Mouse (Mus musculus) gastrocnemius, postnatal 36 days (tissue): ENCODE data around the gene Bcl2l1. TPM values are rescaled to one million over a fixed set of nuclear protein-coding genes. Genes with fewer than 3 reads are reported as not detected.

Experiments used
- DNase-seq, 2 experiments: peaks; one replicate each; pipeline ENCODE4 v3.0.0; 2022
- intact Hi-C: fragments of 180-260 bp; cut with DNase I; formaldehyde crosslinking; loops from one replicate; pipeline ENCODE4 v1.15.1; 2025
- total RNA-seq, 2 experiments: library from RNA; stranded (reverse); gene quantifications; 2 replicates each; pipeline ENCODE4 v1.2.3; 2021

Gene Bcl2l1
- total RNA-seq, 2 experiments from 2014 or later: 15.4 to 17.6 TPM

GRCm38 (mm10) chr2:152825168-152825697 lies 6.3 kb downstream of the Bcl2l1 start:
- no peak for DNase-seq
- intact Hi-C loops: no loop called here

GRCm38 (mm10) chr2:152824438-152825167 lies 6.9 kb downstream of the Bcl2l1 start:
- intact Hi-C loops: loop anchor here (5.0 kb wide), 1 partner anchor 37 kb away; no protein-coding TSS in a partner anchor
- no peak for DNase-seq

- DNase-seq: no peak
- intact Hi-C loops: loop anchor here (5.0 kb wide), 1 partner anchor 36 kb away; no protein-coding TSS in a partner anchor
These were observed 7.8 kb downstream of the Bcl2l1 start for GRCm38 (mm10) chr2:152823770-152824169.

- DNase-seq: no peak
- intact Hi-C loops: loop anchor here (5.0 kb wide), 1 partner anchor 34 kb away; no protein-coding TSS in a partner anchor
These were observed 10.0 kb downstream of the Bcl2l1 start for GRCm38 (mm10) chr2:152821566-152821965.

GRCm38 (mm10) chr2:152821023-152821422 lies 10.5 kb downstream of the Bcl2l1 start:
- intact Hi-C loops: loop anchor here (5.0 kb wide), 1 partner anchor 34 kb away; no protein-coding TSS in a partner anchor
- DNase-seq: peak in 1 of 2 experiments; percentile 29

GRCm38 (mm10) chr2:152820369-152820768 lies 11.2 kb downstream of the Bcl2l1 start:
- DNase-seq: peak in 1 of 2 experiments; percentile 56
- intact Hi-C loops: loop anchor here (5.0 kb wide), 1 partner anchor 33 kb away; no protein-coding TSS in a partner anchor

GRCm38 (mm10) chr2:152819926-152820325 lies 11.6 kb downstream of the Bcl2l1 start:
- no peak for DNase-seq
- intact Hi-C loops: loop anchor here (5.0 kb wide), 1 partner anchor 33 kb away; no protein-coding TSS in a partner anchor

- no peak for DNase-seq
- intact Hi-C loops: no loop called here
These were observed 12.4 kb downstream of the Bcl2l1 start for GRCm38 (mm10) chr2:152819097-152819624.

GRCm38 (mm10) chr2:152818679-152819078 lies 12.8 kb downstream of the Bcl2l1 start:
- DNase-seq: no peak
- intact Hi-C loops: no loop called here

- intact Hi-C loops: no loop called here
These were observed 13.8 kb downstream of the Bcl2l1 start for GRCm38 (mm10) chr2:152817596-152818291.

GRCm38 (mm10) chr2:152816657-152817348 lies 14.7 kb downstream of the Bcl2l1 start:
- intact Hi-C loops: no loop called here

More at GRCm38 (mm10) chr2:152817596-152818291, 13.8 kb downstream of the Bcl2l1 start:
- peak in 1 of 2 experiments; percentile 22 for DNase-seq

GRCm38 (mm10) chr2:152815879-152816656 lies 15.5 kb downstream of the Bcl2l1 start:
- intact Hi-C loops: no loop called here
- no peak for DNase-seq

More at GRCm38 (mm10) chr2:152816657-152817348, 14.7 kb downstream of the Bcl2l1 start:
- DNase-seq: no peak

- DNase-seq: no peak
- intact Hi-C loops: no loop called here
These were observed 17.2 kb downstream of the Bcl2l1 start for GRCm38 (mm10) chr2:152814213-152814874.

- DNase-seq: no peak
- intact Hi-C loops: no loop called here
These were observed 18.3 kb downstream of the Bcl2l1 start for GRCm38 (mm10) chr2:152813232-152813631.

GRCm38 (mm10) chr2:152811336-152812165 lies 20.0 kb downstream of the Bcl2l1 start:
- DNase-seq: no peak
- intact Hi-C loops: no loop called here

GRCm38 (mm10) chr2:152810158-152810941 lies 21.2 kb downstream of the Bcl2l1 start:
- intact Hi-C loops: no loop called here
- no peak for DNase-seq

- no peak for DNase-seq
- intact Hi-C loops: no loop called here
These were observed 23.4 kb downstream of the Bcl2l1 start for GRCm38 (mm10) chr2:152808178-152808577.
